ENCODE assay signal across 8 mouse cellular contexts in the genomic region with DNA sequence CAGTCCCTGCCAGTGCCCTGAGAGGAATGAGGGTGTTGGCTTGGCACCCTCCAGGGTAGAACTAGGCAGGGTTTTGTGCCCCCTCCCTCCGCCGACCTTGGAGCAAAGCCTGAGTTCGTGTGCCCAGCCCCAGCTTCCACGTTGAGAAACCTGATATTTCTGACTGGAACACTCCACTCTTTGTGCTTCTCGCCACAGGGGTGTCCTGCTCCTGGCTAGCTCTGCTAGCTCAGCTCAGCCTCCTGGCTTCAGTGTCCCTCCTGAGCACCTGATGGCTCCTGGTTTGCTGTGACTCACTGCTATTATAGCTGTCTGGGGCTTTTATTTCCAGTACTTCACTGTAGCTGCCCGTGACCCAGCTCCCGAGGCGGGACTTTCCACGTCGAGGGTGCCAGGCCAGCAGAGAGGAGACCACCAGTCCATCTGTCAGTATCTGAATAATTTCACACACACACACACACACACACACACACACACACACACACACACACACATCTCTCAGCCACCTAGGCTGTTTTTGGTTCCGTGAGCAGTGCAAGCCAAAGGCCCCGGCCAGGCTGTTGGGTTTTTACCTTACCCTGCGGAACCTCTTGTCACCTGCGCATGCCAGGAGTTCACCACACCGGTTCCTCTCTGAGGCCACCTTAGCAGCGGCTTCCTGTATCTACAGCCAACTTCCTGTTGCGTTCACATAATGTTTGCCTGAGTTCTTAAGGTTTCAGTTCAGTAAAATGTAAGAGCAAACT.
A peak's percentile ranks its signal among the peaks of the same experiment; 100 is the strongest.
DNase-seq lines count a peak whose midpoint lies in the region; ATAC-seq and TF ChIP-seq lines count a peak whose summit lies in the region.

No protein-coding gene starts in this region.

- TF ChIP-seq CTCF in spleen, adult 2 months (IDR thresholded peaks at IDR 0.05; ENCODE audit: extremely low read depth, insufficient read depth, insufficient read length, insufficient replicate concordance): no peak

- peak overlapping the region; percentile 20; the same call in 1 of the 2 replicates for H3K27ac ChIP-seq in neural tube, embryonic 11.5 days (ENCODE audit: low read depth, low read length)
- no peak overlapping the region; the same call in 1 of the 2 replicates for H3K27ac ChIP-seq in neural tube, embryonic 15.5 days (replicated peaks)
- peak overlapping the region; percentile 92 for H3K27ac ChIP-seq in limb, embryonic 14.5 days (replicated peaks; ENCODE audit: low read depth, low read length)
- peak overlapping the region; percentile 100 for H3K27ac ChIP-seq in spleen, adult 2 months (ENCODE audit: insufficient read depth, low read length)

- DNase-seq in neural tube, embryonic 11.5 days (ENCODE audit: low spot score): peak; percentile 40
- peak; percentile 44 for DNase-seq in c-Kit-positive CD71-negative TER-119-negative erythroid progenitor cells, embryonic 14.5 days (ENCODE audit: low read depth)
- peak; percentile 69 for DNase-seq in gastrocnemius, adult 18-20 months (ENCODE audit: low spot score)
- DNase-seq in limb, embryonic 14.5 days (ENCODE audit: low spot score): peak; percentile 66
- DNase-seq in spleen, adult 2 months (ENCODE audit: low read depth in 1 of 2, low spot score in 2 of 2): peak; percentile 82 to 90
- no peak for DNase-seq in urinary bladder, postnatal 10 days (ENCODE audit: low spot score)

- no peak overlapping the region for H3K4me3 ChIP-seq in neural tube, embryonic 11.5 days (ENCODE audit: low read depth, low read length)
- no peak overlapping the region for H3K4me3 ChIP-seq in neural tube, embryonic 15.5 days (replicated peaks)
- no peak overlapping the region for H3K4me3 ChIP-seq in limb, embryonic 14.5 days (replicated peaks; ENCODE audit: low read length)
- H3K4me3 ChIP-seq in spleen, adult 2 months (ENCODE audit: extremely low read depth, insufficient read depth, insufficient read length): peak overlapping the region; percentile 62

- no peak for ATAC-seq in neural tube, embryonic 11.5 days (ENCODE audit: insufficient read depth, low FRiP score, low TSS enrichment)
- ATAC-seq in neural tube, embryonic 15.5 days (ENCODE audit: low FRiP score): no peak; the same call in 1 of the 2 replicates
- ATAC-seq in limb, embryonic 14.5 days (ENCODE audit: low FRiP score, low read depth): peak; percentile 87
- no peak for ATAC-seq in erythroblast, adult 5-6 weeks (replicated peaks; ENCODE audit: low FRiP score, poor library complexity, severe bottlenecking)

- no peaks in the 10 kb centered on the region for H3K9me3 ChIP-seq in neural tube, embryonic 11.5 days (ENCODE audit: control insufficient read depth, low read length)
- H3K9me3 ChIP-seq in neural tube, embryonic 15.5 days (replicated peaks): no peaks in the 10 kb centered on the region
- no peaks in the 10 kb centered on the region for H3K9me3 ChIP-seq in limb, embryonic 14.5 days (ENCODE audit: control insufficient read depth, low read length)

- TF ChIP-seq POLR2A in limb, embryonic 14.5 days (IDR thresholded peaks at IDR 0.05; ENCODE audit: borderline replicate concordance, extremely low read depth, insufficient read depth, insufficient read length): no peak
- TF ChIP-seq POLR2A in spleen, adult 2 months (IDR thresholded peaks at IDR 0.05; ENCODE audit: low read depth, low read length): peak; percentile 66

- no peak overlapping the region for H3K4me2 ChIP-seq in neural tube, embryonic 11.5 days (ENCODE audit: low read depth)
- H3K4me2 ChIP-seq in neural tube, embryonic 15.5 days: no peak overlapping the region
- peak overlapping the region; percentile 37 for H3K4me2 ChIP-seq in limb, embryonic 14.5 days (replicated peaks; ENCODE audit: low read depth, low read length, severe bottlenecking)

- H3K9ac ChIP-seq in neural tube, embryonic 11.5 days (ENCODE audit: low read length): peak overlapping the region; percentile 14; the same call in 1 of the 2 replicates
- H3K9ac ChIP-seq in neural tube, embryonic 15.5 days (replicated peaks): no peak overlapping the region
- no peak overlapping the region for H3K9ac ChIP-seq in limb, embryonic 14.5 days (ENCODE audit: low read depth, low read length, severe bottlenecking)

- H3K27me3 ChIP-seq in neural tube, embryonic 11.5 days (ENCODE audit: control insufficient read depth, insufficient read depth, low read length): no peaks in the 10 kb centered on the region
- no peaks in the 10 kb centered on the region for H3K27me3 ChIP-seq in neural tube, embryonic 15.5 days (replicated peaks)
- H3K27me3 ChIP-seq in limb, embryonic 14.5 days (ENCODE audit: control insufficient read depth, insufficient read depth, low read length): no peaks in the 10 kb centered on the region
- H3K27me3 ChIP-seq in spleen, adult 2 months (ENCODE audit: control insufficient read depth, insufficient read depth, low read length): no peaks in the 10 kb centered on the region

- no peaks in the 10 kb centered on the region for H3K36me3 ChIP-seq in neural tube, embryonic 11.5 days (ENCODE audit: control insufficient read depth, insufficient read depth, low read length)
- no peaks in the 10 kb centered on the region for H3K36me3 ChIP-seq in neural tube, embryonic 15.5 days
- H3K36me3 ChIP-seq in limb, embryonic 14.5 days (ENCODE audit: control insufficient read depth, insufficient read depth, low read length): no peaks in the 10 kb centered on the region
- no peaks in the 10 kb centered on the region for H3K36me3 ChIP-seq in spleen, adult 2 months (ENCODE audit: control insufficient read depth, insufficient read depth, low read length)

- 69% methylated on average over 17 of the region's 17 CpGs for WGBS in neural tube, embryonic 11.5 days
- WGBS in neural tube, embryonic 15.5 days: 66% methylated on average over 17 of the region's 17 CpGs
- 42% methylated on average over 17 of the region's 17 CpGs for WGBS in limb, embryonic 14.5 days
- WGBS in spleen, adult 2 months: 13% methylated on average over 17 of the region's 17 CpGs

- H3K4me1 ChIP-seq in neural tube, embryonic 11.5 days (ENCODE audit: control insufficient read depth, insufficient read depth, low read length): peaks cover 5% of the 10 kb centered on the region
- H3K4me1 ChIP-seq in neural tube, embryonic 15.5 days: peaks cover 24% of the 10 kb centered on the region
- H3K4me1 ChIP-seq in limb, embryonic 14.5 days (ENCODE audit: control insufficient read depth, insufficient read depth, low read length): peaks cover 54% of the 10 kb centered on the region
- peaks cover 25% of the 10 kb centered on the region for H3K4me1 ChIP-seq in spleen, adult 2 months (ENCODE audit: control insufficient read depth, insufficient read depth, insufficient read length)
